Comparison of ENCODE assay signal across 8 mouse cellular contexts in the genomic region with DNA sequence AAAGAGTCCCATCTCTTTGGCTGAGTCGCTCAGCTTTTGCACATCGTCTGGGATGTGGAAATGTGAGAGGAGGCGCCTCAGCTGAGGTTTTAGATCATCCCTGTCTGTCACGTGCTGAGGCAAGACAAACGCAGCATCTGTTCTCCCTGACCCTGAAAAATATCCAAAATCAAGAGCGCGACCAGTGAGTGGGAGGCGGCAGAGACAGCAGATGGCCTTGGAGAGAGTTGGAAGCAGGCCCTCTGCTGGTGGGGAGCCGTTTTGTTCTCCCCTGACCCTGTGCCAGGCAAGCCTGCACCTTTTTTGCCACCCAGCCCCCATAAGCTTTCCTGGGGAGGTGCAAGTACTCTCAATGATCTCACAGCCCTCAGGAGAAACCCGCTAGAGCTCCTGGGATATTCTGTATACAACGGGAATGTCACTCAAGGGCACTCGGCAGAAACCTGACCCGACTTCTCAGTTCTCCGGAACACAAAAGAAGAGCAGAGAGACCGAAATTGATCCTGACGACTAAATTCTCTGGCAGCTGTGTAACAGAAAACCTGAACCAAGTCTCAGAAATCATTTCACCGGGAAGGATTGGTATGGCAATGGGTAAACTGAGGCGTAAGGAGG. TPM values are rescaled to one million over a fixed set of nuclear protein-coding genes. Genes with fewer than 3 reads are reported as not detected.
A peak's percentile ranks its signal among the peaks of the same experiment; 100 is the strongest.
DNase-seq lines count a peak whose midpoint lies in the region; ATAC-seq and TF ChIP-seq lines count a peak whose summit lies in the region.

No protein-coding gene starts in this region.

- no peaks in the 10 kb centered on the region; the same call in 1 of the 2 replicates for H3K4me1 ChIP-seq in embryonic facial prominence, embryonic 11.5 days (ENCODE audit: control insufficient read depth, insufficient read depth, low read length)
- H3K4me1 ChIP-seq in heart, adult 2 months (ENCODE audit: control insufficient read depth, insufficient read depth, low read length), result no peaks in the 10 kb centered on the region
- peaks cover 12% of the 10 kb centered on the region for H3K4me1 ChIP-seq in kidney, adult 2 months (ENCODE audit: control insufficient read depth, insufficient read depth, low read length)
- no peaks in the 10 kb centered on the region for H3K4me1 ChIP-seq in limb, embryonic 11.5 days (ENCODE audit: control insufficient read depth, insufficient read depth, low read length)
- peaks cover 2% of the 10 kb centered on the region; the same call in 1 of the 2 replicates for H3K4me1 ChIP-seq in midbrain, embryonic 14.5 days (ENCODE audit: control insufficient read depth, insufficient read depth, low read length)

- no peaks in the 10 kb centered on the region for H3K27me3 ChIP-seq in embryonic facial prominence, embryonic 11.5 days (ENCODE audit: control insufficient read depth, insufficient read depth, low read length)
- no peaks in the 10 kb centered on the region for H3K27me3 ChIP-seq in heart, adult 2 months (ENCODE audit: control insufficient read depth, insufficient read depth, low read length)
- no peaks in the 10 kb centered on the region for H3K27me3 ChIP-seq in kidney, adult 2 months (replicated peaks; ENCODE audit: control insufficient read depth, insufficient read depth, low read length)
- no peaks in the 10 kb centered on the region for H3K27me3 ChIP-seq in limb, embryonic 11.5 days (ENCODE audit: control insufficient read depth, insufficient read depth, low read length)
- H3K27me3 ChIP-seq in midbrain, embryonic 14.5 days (ENCODE audit: control insufficient read depth, insufficient read depth, low read length), result peaks cover 2% of the 10 kb centered on the region; the same call in 1 of the 2 replicates

- H3K4me2 ChIP-seq in embryonic facial prominence, embryonic 11.5 days (ENCODE audit: low read depth, low read length), result peak overlapping the region; percentile 19
- peak overlapping the region; percentile 22; the same call in 1 of the 2 replicates for H3K4me2 ChIP-seq in limb, embryonic 11.5 days (ENCODE audit: low read depth, severe bottlenecking)
- H3K4me2 ChIP-seq in midbrain, embryonic 14.5 days (ENCODE audit: low read length), result peak overlapping the region; percentile 39

- no peaks in the 10 kb centered on the region for H3K9me3 ChIP-seq in embryonic facial prominence, embryonic 11.5 days (replicated peaks; ENCODE audit: control insufficient read depth, low read length)
- no peaks in the 10 kb centered on the region for H3K9me3 ChIP-seq in limb, embryonic 11.5 days (ENCODE audit: control insufficient read depth, low read length)
- no peaks in the 10 kb centered on the region for H3K9me3 ChIP-seq in midbrain, embryonic 14.5 days (ENCODE audit: control insufficient read depth, low read length)

- intact Hi-C loops in heart, adult 2 months (cut with DNase I), result no loop called here

- H3K27ac ChIP-seq in embryonic facial prominence, embryonic 11.5 days (replicated peaks; ENCODE audit: low read depth, low read length), result no peak overlapping the region
- no peak overlapping the region for H3K27ac ChIP-seq in heart, adult 2 months
- H3K27ac ChIP-seq in kidney, adult 2 months (ENCODE audit: insufficient read depth, low read depth, low read length), result no peak overlapping the region
- H3K27ac ChIP-seq in limb, embryonic 11.5 days (replicated peaks; ENCODE audit: low read depth, low read length), result no peak overlapping the region
- 0 out of 2 replicates have a peak overlapping the region, but pooled peaks have one; percentile 26 for H3K27ac ChIP-seq in midbrain, embryonic 14.5 days (replicated peaks; ENCODE audit: low read depth, low read length)

- no peaks in the 10 kb centered on the region for H3K79me2 ChIP-seq in heart, adult 2 months (replicated peaks; ENCODE audit: control insufficient read depth, insufficient read depth, low read length)

- peak; percentile 69 for TF ChIP-seq CTCF in heart, adult 2 months (IDR thresholded peaks at IDR 0.05)
- TF ChIP-seq CTCF in kidney, adult 2 months (conservative IDR thresholded peaks at IDR 0.05; ENCODE audit: insufficient read depth, insufficient read length, low read depth, low read length), result peak; percentile 69

- 13% methylated on average over 18 of the region's 18 CpGs for WGBS in embryonic facial prominence, embryonic 11.5 days
- 34% methylated on average over 18 of the region's 18 CpGs for WGBS in heart, adult 2 months
- 29% methylated on average over 18 of the region's 18 CpGs for WGBS in kidney, adult 2 months
- 32% methylated on average over 18 of the region's 18 CpGs for WGBS in limb, embryonic 11.5 days
- WGBS in midbrain, embryonic 14.5 days, result 15% methylated on average over 18 of the region's 18 CpGs

- TF ChIP-seq POLR2A in heart, adult 2 months (IDR thresholded peaks at IDR 0.05; ENCODE audit: insufficient read depth, low read depth, low read length), result no peak
- TF ChIP-seq POLR2A in kidney, adult 2 months (IDR thresholded peaks at IDR 0.05; ENCODE audit: low read depth, low read length), result no peak

- H3K9ac ChIP-seq in embryonic facial prominence, embryonic 11.5 days (replicated peaks; ENCODE audit: low read length), result no peak overlapping the region
- H3K9ac ChIP-seq in heart, adult 2 months (ENCODE audit: low read depth, low read length), result no peak overlapping the region
- peak overlapping the region; percentile 36; the same call in 1 of the 2 replicates for H3K9ac ChIP-seq in limb, embryonic 11.5 days (ENCODE audit: low read length)
- H3K9ac ChIP-seq in midbrain, embryonic 14.5 days (replicated peaks; ENCODE audit: low read length), result peak overlapping the region; percentile 26; the same call in 1 of the 2 replicates

- ATAC-seq in embryonic facial prominence, embryonic 11.5 days (replicated peaks; ENCODE audit: insufficient number of reproducible peaks, low FRiP score, low TSS enrichment, low read depth), result peak; percentile 66
- ATAC-seq in limb, embryonic 11.5 days (ENCODE audit: insufficient number of reproducible peaks, low FRiP score, low TSS enrichment, low read depth), result no peak
- ATAC-seq in midbrain, embryonic 14.5 days (ENCODE audit: low FRiP score, low TSS enrichment), result peak; percentile 77

- no peak overlapping the region for H3K4me3 ChIP-seq in embryonic facial prominence, embryonic 11.5 days (ENCODE audit: low read depth, low read length)
- no peak overlapping the region for H3K4me3 ChIP-seq in heart, adult 2 months
- H3K4me3 ChIP-seq in kidney, adult 2 months (ENCODE audit: insufficient read depth, low read depth, low read length), result no peak overlapping the region
- H3K4me3 ChIP-seq in limb, embryonic 11.5 days (ENCODE audit: low read depth, low read length), result no peak overlapping the region
- H3K4me3 ChIP-seq in midbrain, embryonic 14.5 days (replicated peaks; ENCODE audit: low read depth, low read length), result peak overlapping the region; percentile 4

- peak; percentile 62 for DNase-seq in urinary bladder, postnatal 14 days (ENCODE audit: low spot score)
- no peak for DNase-seq in urinary bladder, postnatal 10 days (ENCODE audit: low spot score)
- DNase-seq in embryonic facial prominence, embryonic 11.5 days (ENCODE audit: low spot score), result peak; percentile 81
- DNase-seq in heart, adult 2 months, result peak; percentile 46 to 48
- DNase-seq in kidney, adult 2 months, result peak; percentile 81
- DNase-seq in limb, embryonic 11.5 days (ENCODE audit: low spot score), result peak; percentile 80
- peak; percentile 78 for DNase-seq in midbrain, embryonic 14.5 days
- DNase-seq in spleen, adult 18-20 months, result peak; percentile 23 to 52

- no peak for TF ChIP-seq EP300 in heart, adult 2 months (IDR thresholded peaks at IDR 0.05; ENCODE audit: insufficient read depth, low read depth, low read length)

- no peaks in the 10 kb centered on the region for H3K36me3 ChIP-seq in embryonic facial prominence, embryonic 11.5 days (replicated peaks; ENCODE audit: control insufficient read depth, insufficient read depth, low read depth, low read length)
- H3K36me3 ChIP-seq in heart, adult 2 months (ENCODE audit: control insufficient read depth, insufficient read depth, low read length), result no peaks in the 10 kb centered on the region
- H3K36me3 ChIP-seq in kidney, adult 2 months (ENCODE audit: control insufficient read depth, insufficient read depth, low read length), result no peaks in the 10 kb centered on the region
- H3K36me3 ChIP-seq in limb, embryonic 11.5 days (ENCODE audit: control insufficient read depth, insufficient read depth, low read length), result no peaks in the 10 kb centered on the region
- no peaks in the 10 kb centered on the region for H3K36me3 ChIP-seq in midbrain, embryonic 14.5 days (ENCODE audit: control insufficient read depth, insufficient read depth, low read length)

RNA-seq across cellular contexts. Expression of gene Ccdc162, which starts 37.6 kb away (rescaled TPM):
- polyA plus RNA-seq in embryonic facial prominence, embryonic 11.5 days (2014; fragmentation: Nextera tagmentation; extraction: Ambion mirVana), result 0.24 and 0.69 TPM in 2 replicates
- total RNA-seq in heart, adult 2 months (2021), result under 1 TPM in 1 of 2 experiments, not detected in 1; 0.11 TPM
- polyA plus RNA-seq in heart, adult 2 months (2012; rRNA removed), result 0.09 and 0.49 TPM in 2 replicates
- 2.1 and 2.5 TPM in 2 replicates for polyA plus RNA-seq in kidney, adult 2 months (2012; rRNA removed)
- polyA plus RNA-seq in limb, embryonic 11.5 days (2014; fragmentation: Nextera tagmentation; extraction: Ambion mirVana), result 0.29 and 0.54 TPM in 2 replicates
- 0.26 and 0.55 TPM in 2 replicates for polyA plus RNA-seq in midbrain, embryonic 14.5 days (2014; fragmentation: Nextera tagmentation; extraction: Ambion mirVana)

Comparison
In these comparisons a context has a peak if more than half of its experiments do, and no peak if none do; other contexts are left out.
1. H3K9ac ChIP-seq: peak in limb, embryonic 11.5 days (single experiment) and midbrain, embryonic 14.5 days (single experiment); none in embryonic facial prominence, embryonic 11.5 days (single experiment) and heart, adult 2 months (single experiment).
2. Peak in every context shown above with its lines, with median percentiles within 50 percentile points of each other: H3K4me2 ChIP-seq.